Mouse (Mus musculus) macrophage (primary cell): ENCODE results near the gene Cisd2. TPM values are rescaled to one million over a fixed set of nuclear protein-coding genes. Genes with fewer than 3 reads are reported as not detected.

Source experiments
- H3K27ac ChIP-seq: fragments of 350-480 bp; formaldehyde crosslinking; 2 replicates; pipeline ENCODE4 v1.9.0; 2021
- H3K36me3 ChIP-seq: fragments of 350-480 bp; formaldehyde crosslinking; 2 replicates; pipeline ENCODE4 v1.9.0; 2021; ENCODE audit errors: inconsistent target
- H3K4me3 ChIP-seq: fragments of 350-480 bp; formaldehyde crosslinking; 2 replicates; pipeline ENCODE4 v1.9.0; 2021; ENCODE audit errors: inconsistent target
- H3K79me2 ChIP-seq: fragments of 350-480 bp; formaldehyde crosslinking; 2 replicates; pipeline ENCODE4 v1.9.0; 2021; ENCODE audit errors: inconsistent target
- WGBS: methylation state at CpG from one replicate; pipeline ENCODE4 v1.1.7; 2026; ENCODE audit warnings: inconsistent platforms; ENCODE audit not compliant: missing documents; 5-methylcytosine and 5-hydroxymethylcytosine counted together
- polyA plus RNA-seq: library from polyadenylated mRNA; stranded (reverse); fragments of 250-400 nt; gene quantifications from 3 replicates; pipeline ENCODE4 v1.2.4, GENCODE M21; 2018; ENCODE audit warnings: inconsistent platforms

Cisd2 gene
- polyA plus RNA-seq, 1 experiment from 2014 or later: 31.0 TPM

DNA sequence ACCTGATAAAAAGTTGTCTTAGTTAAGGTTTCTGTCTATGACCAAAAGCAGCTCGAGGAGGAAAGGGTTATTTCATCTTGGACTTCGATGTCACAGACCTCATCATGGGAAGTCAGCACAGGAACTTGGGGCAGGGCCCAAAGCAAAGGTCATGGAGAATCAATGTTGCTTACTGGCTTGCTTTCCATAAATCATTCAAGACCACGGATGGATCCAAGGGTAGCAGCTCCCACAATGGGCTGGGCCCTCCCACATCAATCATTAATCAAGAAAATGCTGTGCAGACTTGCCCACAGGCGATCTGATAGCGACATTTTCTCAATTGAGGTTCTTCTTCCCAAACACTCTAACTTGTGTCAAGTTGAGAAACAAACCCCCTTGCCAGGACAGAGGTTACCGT lies 27.6 kb downstream of the Cisd2 start:
- 56% methylated on average over 6 of the region's 6 CpGs for WGBS
- Histone ChIP-seq H3K27ac (no peak overlapping the region), H3K79me2 (no peaks in the 10 kb centered on the region), H3K36me3 (no peaks in the 10 kb centered on the region), H3K4me3 (no peak overlapping the region)

DNA sequence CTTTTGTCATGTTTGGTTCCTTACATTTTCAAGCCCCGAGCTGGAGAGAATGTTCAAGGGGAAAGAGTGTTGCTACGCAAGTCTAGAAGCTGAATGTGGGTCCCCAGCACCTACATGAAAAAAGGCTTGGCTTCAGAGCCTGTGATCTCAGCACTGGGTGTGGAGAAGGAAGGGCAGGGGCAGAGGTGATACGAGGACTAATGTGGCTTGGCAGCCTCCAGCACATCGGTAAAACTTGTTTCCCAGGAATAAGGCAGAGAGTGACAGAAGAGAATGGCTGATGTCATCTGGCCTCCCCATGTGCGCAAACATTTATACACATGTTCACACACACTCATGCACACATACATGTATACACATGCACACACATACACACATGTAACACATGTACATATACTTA lies 28.6 kb downstream of the Cisd2 start:
- Histone ChIP-seq H3K79me2 (no peaks in the 10 kb centered on the region), H3K36me3 (no peaks in the 10 kb centered on the region), H3K4me3 (no peak overlapping the region), H3K27ac (no peak overlapping the region)
- 80% methylated on average over 5 of the region's 5 CpGs for WGBS

DNA sequence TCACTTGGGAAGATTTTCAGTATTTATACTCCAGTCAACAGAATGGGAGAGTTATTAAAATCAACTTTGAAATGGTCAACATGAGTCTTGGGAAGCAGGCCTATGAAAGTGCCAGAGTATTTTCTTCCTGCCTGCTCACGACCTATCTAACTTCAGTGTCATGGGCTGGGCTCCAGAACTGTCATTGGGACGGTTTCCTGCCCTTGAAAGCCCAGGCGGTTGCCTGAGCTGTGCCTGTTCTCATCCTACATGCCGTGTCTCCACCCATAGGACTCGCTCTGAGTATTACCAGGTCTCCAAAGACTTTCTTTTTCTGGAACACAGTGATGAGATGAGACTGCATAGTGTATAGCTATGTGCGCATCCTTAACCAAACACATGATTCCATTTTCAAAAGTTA lies 30.5 kb downstream of the Cisd2 start:
- WGBS: 62% methylated on average over 6 of the region's 6 CpGs
- Histone ChIP-seq H3K27ac (no peak overlapping the region), H3K79me2 (no peaks in the 10 kb centered on the region), H3K4me3 (no peak overlapping the region), H3K36me3 (no peaks in the 10 kb centered on the region)

DNA sequence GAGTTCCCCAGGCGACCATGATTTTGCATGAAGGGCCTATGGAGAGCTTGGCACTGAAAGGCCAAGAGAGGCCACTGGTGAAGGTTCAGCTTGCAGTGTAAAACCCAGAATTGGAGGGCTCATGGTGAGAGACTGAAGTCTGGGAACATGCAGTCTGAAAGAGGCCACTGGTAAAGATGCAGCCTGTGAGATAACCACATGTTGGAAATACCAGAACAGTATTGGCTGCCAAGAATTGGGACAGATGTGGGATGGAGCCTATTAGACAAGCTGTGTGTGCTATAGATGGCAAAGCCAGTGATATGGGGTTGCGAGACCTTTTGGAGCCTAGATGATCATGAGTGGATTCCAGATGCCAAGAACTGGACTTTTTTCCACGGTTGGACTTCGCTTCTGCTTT lies 43.9 kb downstream of the Cisd2 start:
- no peaks in the 10 kb centered on the region for H3K36me3 ChIP-seq
- 100% methylated on average over 4 of the region's 4 CpGs for WGBS
- no peak overlapping the region for H3K27ac ChIP-seq
- no peaks in the 10 kb centered on the region for H3K79me2 ChIP-seq
- no peak overlapping the region for H3K4me3 ChIP-seq

DNA sequence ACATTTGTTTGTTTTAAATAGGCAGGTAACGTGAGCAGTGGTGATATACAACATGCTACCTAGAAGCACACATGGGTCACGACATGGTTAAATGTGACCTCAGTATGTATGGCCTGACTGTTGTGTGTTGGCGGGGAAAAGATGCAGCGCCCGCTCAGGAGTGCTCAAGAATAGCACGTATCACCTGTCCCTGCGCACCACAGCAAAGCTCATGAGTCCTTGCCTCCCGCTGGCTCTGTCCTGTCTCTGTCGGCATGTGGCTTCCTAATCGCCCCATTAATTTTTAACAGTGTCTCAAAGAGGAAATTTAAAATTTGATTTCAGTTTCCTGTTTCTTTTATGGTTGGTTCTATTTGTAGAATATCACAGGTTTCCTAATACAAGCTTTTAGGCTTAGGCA lies 46.3 kb downstream of the Cisd2 start:
- H3K27ac ChIP-seq: no peak overlapping the region
- no peak overlapping the region for H3K4me3 ChIP-seq
- H3K36me3 ChIP-seq: no peaks in the 10 kb centered on the region
- 49% methylated on average over 10 of the region's 10 CpGs for WGBS
- no peaks in the 10 kb centered on the region for H3K79me2 ChIP-seq

DNA sequence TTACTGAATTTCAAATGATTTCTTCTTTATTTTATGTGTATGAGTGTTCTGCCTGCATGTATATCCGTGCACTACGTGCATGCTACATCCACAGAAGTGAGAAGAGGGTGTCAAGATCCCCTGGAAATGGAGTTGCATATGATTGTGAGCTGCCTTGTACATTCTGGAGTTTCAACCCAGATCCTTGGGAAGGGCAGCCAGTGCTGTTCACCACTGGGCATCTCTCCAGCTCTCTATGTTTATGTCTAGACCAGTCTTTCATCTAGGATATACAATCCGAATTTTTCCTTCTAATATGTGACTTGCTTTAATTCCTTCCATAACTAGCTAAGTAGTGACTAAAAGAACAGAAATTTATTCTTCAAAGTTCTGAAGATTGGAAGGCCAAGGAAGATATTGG lies 47.9 kb downstream of the Cisd2 start:
- no peak overlapping the region for H3K27ac ChIP-seq
- H3K79me2 ChIP-seq: no peaks in the 10 kb centered on the region
- no peak overlapping the region for H3K4me3 ChIP-seq
- 88% methylated on average over 3 of the region's 3 CpGs for WGBS
- H3K36me3 ChIP-seq: no peaks in the 10 kb centered on the region

DNA sequence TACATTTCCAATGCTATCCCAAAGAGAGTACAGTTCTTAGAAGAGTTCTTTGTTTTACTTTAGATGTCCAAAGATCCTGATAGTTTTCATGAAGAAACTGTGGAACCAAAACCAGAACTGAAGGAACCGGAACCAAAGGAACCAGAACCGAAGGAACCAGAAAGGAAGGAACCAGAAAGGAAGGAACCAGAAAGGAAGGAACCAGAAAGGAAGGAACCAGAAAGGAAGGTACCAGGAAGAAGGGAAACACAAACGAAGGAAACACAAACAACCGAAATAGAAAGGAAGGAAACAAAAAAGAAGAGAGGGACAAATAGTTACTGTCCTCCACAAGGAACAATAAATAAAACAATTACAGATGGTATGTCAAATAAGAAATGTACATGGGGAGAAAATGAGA lies 66.3 kb downstream of the Cisd2 start:
- no peaks in the 10 kb centered on the region for H3K79me2 ChIP-seq
- no peak overlapping the region for H3K27ac ChIP-seq
- H3K4me3 ChIP-seq: no peak overlapping the region
- 93% methylated on average over 4 of the region's 4 CpGs for WGBS
- H3K36me3 ChIP-seq: no peaks in the 10 kb centered on the region

Other genes with a start within 250 kb of the Cisd2 start
- gene Cenpe, start 211.4 kb downstream of the Cisd2 start, polyA plus RNA-seq: 1.2 to 7.5 TPM (median 6.7 TPM) in 3 replicates
- 1.8 TPM in 1 of 3 replicates, not detected in the others for gene Bdh2, start 142.7 kb downstream of the Cisd2 start, polyA plus RNA-seq
- 0.36 to 0.91 TPM (median 0.59 TPM) in 3 replicates for gene Slc9b2, start 116.2 kb downstream of the Cisd2 start, polyA plus RNA-seq
- 0.42 TPM in 1 of 3 replicates, not detected in the others for gene Slc9b1, start 75.9 kb downstream of the Cisd2 start, polyA plus RNA-seq
- 349 to 995 TPM (median 450 TPM) in 3 replicates for gene Ube2d3, start 14.2 kb upstream of the Cisd2 start, polyA plus RNA-seq
- 27.0 to 33.0 TPM (median 32.7 TPM) in 3 replicates for gene Manba, start 61.7 kb upstream of the Cisd2 start, polyA plus RNA-seq